Mouse (Mus musculus) midbrain, embryonic 16.5 days (tissue): Measurements from ENCODE around the gene Kdsr. TPM values are rescaled to one million over a fixed set of nuclear protein-coding genes. Genes with fewer than 3 reads are reported as not detected.

Experiments used
- ATAC-seq: fragments of 200-750 bp; cut with Nextera tagmentation; 2 replicates; pipeline ENCODE4 v1.8.0; 2017; ENCODE audit warnings: moderate TSS enrichment
- H3K27ac ChIP-seq: fragments of 300-500 bp; sonication (generic); 2 replicates; pipeline ENCODE4 v1.5.1; 2014; ENCODE audit warnings: mild to moderate bottlenecking, low read length, mixed read lengths
- H3K27me3 ChIP-seq: fragments of 300-500 bp; sonication (generic); 2 replicates; pipeline ENCODE4 v1.6.1; 2014; ENCODE audit warnings: low read depth, low read length, mixed read lengths; ENCODE audit not compliant: control insufficient read depth, insufficient read depth
- H3K36me3 ChIP-seq: fragments of 300-500 bp; sonication (generic); 2 replicates; pipeline ENCODE4 v1.6.1; 2014; ENCODE audit warnings: mild to moderate bottlenecking, low read length, moderate library complexity, mixed read lengths; ENCODE audit not compliant: control insufficient read depth, insufficient read depth
- H3K4me1 ChIP-seq: fragments of 300-500 bp; sonication (generic); 2 replicates; pipeline ENCODE4 v1.6.1; 2014; ENCODE audit warnings: mild to moderate bottlenecking, low read length, mixed read lengths; ENCODE audit not compliant: control insufficient read depth, insufficient read depth
- H3K4me2 ChIP-seq: fragments of 300-500 bp; sonication (generic); 2 replicates; pipeline ENCODE4 v1.6.1; 2014; ENCODE audit warnings: mild to moderate bottlenecking, low read length, mixed read lengths
- H3K4me3 ChIP-seq: fragments of 300-500 bp; sonication (generic); 2 replicates; pipeline ENCODE4 v1.5.1; 2014; ENCODE audit warnings: low read depth, mild to moderate bottlenecking, low read length, moderate library complexity, mixed read lengths
- H3K9ac ChIP-seq: fragments of 300-500 bp; sonication (generic); 2 replicates; pipeline ENCODE4 v1.6.1; 2014; ENCODE audit warnings: low read depth, low read length, mixed read lengths
- H3K9me3 ChIP-seq: fragments of 300-500 bp; sonication (generic); replicated peaks from 2 replicates; pipeline ENCODE4 v1.6.1; 2014; ENCODE audit warnings: mild to moderate bottlenecking, low read length, mixed read lengths; ENCODE audit not compliant: control insufficient read depth, poor library complexity, severe bottlenecking
- WGBS: fragments of 180-500 bp; shearing (Covaris S2); extraction: QIAGEN DNeasy Blood & Tissue Kit; methylation state at CpG from one replicate; pipeline ENCODE4 v1.1.7; 2014; 5-methylcytosine and 5-hydroxymethylcytosine counted together
- polyA plus RNA-seq: library from polyadenylated mRNA; unstranded; fragments of >200 nt; fragmentation: Nextera tagmentation; extraction: Ambion mirVana; gene quantifications from 2 replicates; pipeline ENCODE4 v1.2.1, GENCODE M21; 2015

The Kdsr gene
- polyA plus RNA-seq, 1 experiment from 2014 or later: 17.2 TPM

DNA sequence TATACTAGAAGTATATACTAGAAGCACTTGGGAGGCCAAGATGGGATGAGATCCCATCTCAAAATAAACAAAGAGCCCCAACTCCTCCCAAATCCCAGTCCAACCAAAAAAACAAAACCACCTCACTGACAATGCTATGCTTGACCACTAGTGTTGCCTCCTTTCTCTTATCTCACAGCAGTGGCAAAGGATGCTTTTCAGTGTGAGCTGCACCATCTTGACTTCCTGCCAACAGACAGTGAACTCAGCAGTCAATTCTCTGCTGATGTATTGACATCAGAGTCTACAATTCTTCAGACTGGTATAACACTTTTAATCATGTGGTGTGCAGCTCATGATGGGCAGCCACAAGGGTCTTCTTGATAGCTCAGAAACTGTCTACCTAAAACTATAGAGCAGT, 9.2 kb upstream of the Kdsr start:
- no peaks in the 10 kb centered on the region for H3K9me3 ChIP-seq
- H3K4me2 ChIP-seq: no peak overlapping the region
- peaks cover 15% of the 10 kb centered on the region for H3K36me3 ChIP-seq
- H3K4me1 ChIP-seq: no peaks in the 10 kb centered on the region
- H3K27ac ChIP-seq: no peak overlapping the region
- H3K4me3 ChIP-seq: no peak overlapping the region
- H3K9ac ChIP-seq: no peak overlapping the region
- no peaks in the 10 kb centered on the region for H3K27me3 ChIP-seq
- ATAC-seq: no peak

DNA sequence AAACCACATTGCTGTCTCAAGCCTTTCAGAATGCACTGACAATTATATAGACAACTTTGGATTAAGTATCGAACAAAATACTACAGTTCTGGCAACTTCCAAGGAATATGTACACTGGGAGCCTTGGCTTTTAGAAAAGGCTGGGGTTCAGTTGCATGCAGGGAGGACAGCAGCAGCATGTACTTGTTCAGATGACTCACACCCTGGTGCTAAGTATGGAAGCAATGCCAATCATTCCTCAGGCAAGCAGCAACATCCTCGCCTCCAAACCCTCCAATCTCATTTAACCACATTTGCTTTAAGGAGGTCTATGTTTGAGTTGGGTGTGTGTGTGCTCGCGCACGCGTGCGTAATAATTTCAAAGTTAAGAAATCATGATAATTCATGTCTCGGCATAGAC, 6.2 kb upstream of the Kdsr start:
- Histone ChIP-seq H3K9ac (no peak overlapping the region), H3K27ac (no peak overlapping the region), H3K27me3 (no peaks in the 10 kb centered on the region), H3K4me2 (no peak overlapping the region), H3K4me3 (no peak overlapping the region), H3K9me3 (no peaks in the 10 kb centered on the region), H3K36me3 (peaks cover 5% of the 10 kb centered on the region), H3K4me1 (no peaks in the 10 kb centered on the region)
- WGBS: 97% methylated on average over 8 of the region's 8 CpGs
- no peak for ATAC-seq

GRCm38 (mm10) chr1:106764846-106765245, 5.3 kb upstream of the Kdsr start:
- H3K9me3 ChIP-seq: no peaks in the 10 kb centered on the region
- H3K4me3 ChIP-seq: no peak overlapping the region
- no peaks in the 10 kb centered on the region for H3K4me1 ChIP-seq
- no peak overlapping the region for H3K4me2 ChIP-seq
- H3K9ac ChIP-seq: no peak overlapping the region
- no peaks in the 10 kb centered on the region for H3K27me3 ChIP-seq
- H3K36me3 ChIP-seq: peaks cover 2% of the 10 kb centered on the region; the same call in 1 of the 2 replicates
- no peak overlapping the region for H3K27ac ChIP-seq
- ATAC-seq: no peak
- WGBS: 83% methylated on average over 2 of the region's 2 CpGs

DNA sequence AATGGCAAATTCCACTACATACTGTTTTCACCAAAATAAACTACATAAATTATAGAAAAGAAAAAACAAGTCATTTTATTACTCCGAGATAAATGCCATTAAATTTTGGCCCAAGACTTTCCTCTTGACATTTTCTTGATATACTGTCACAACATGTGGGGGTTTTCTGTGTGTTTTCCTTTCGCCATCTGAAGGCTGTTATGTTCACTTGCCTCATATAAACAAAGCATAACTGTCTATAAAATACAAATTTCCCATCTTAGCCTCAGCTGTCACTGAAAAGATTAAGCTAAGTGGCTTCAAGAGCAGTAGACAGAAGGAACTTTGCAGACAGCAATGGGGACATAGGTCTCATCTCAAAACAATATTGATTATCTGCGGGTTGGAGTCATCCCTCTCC, 4.8 kb upstream of the Kdsr start:
- Histone ChIP-seq H3K4me1 (no peaks in the 10 kb centered on the region), H3K36me3 (peaks cover 2% of the 10 kb centered on the region; the same call in 1 of the 2 replicates), H3K9ac (no peak overlapping the region), H3K27ac (no peak overlapping the region), H3K27me3 (no peaks in the 10 kb centered on the region), H3K9me3 (no peaks in the 10 kb centered on the region), H3K4me3 (no peak overlapping the region), H3K4me2 (no peak overlapping the region)
- no peak for ATAC-seq
- 93% methylated on average over 3 of the region's 3 CpGs for WGBS

DNA sequence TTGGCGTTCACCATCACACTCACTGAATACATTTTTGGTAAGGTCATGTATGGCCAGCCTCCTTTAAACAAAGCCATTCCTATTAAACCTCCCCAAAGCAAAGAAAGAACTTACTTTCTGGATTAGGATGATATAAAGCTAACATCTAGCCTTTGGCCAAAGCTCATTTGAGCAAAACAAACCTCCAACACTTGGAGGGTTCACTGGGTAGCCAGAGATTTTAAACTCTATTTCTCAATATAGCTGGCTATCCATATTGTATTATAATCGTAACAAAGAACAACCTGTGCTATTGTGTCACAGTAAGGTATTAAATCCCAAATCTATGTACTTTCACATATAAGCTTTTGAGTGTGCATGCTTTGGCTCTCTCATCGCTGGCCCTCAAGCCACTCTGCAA, 1.2 kb upstream of the Kdsr start:
- ATAC-seq: no peak
- H3K4me2 ChIP-seq: no peak overlapping the region
- H3K4me3 ChIP-seq: no peak overlapping the region

GRCm38 (mm10) chr1:106758734-106759571, 574 bp downstream of the Kdsr start:
- 4% methylated on average over 34 of the region's 34 CpGs for WGBS
- Histone ChIP-seq H3K9me3 (no peaks in the 10 kb centered on the region), H3K36me3 (no peaks in the 10 kb centered on the region; the same call in 1 of the 2 replicates), H3K9ac (peak overlapping the region; percentile 85), H3K4me2 (peak overlapping the region; percentile 97), H3K27me3 (no peaks in the 10 kb centered on the region), H3K4me3 (peak overlapping the region; percentile 87), H3K27ac (peak overlapping the region; percentile 77), H3K4me1 (peaks cover 12% of the 10 kb centered on the region)
- ATAC-seq: peak; percentile 50

More for the DNA sequence above, 1.2 kb upstream of the Kdsr start:
- no peak overlapping the region for H3K9ac ChIP-seq
- H3K9me3 ChIP-seq: no peaks in the 10 kb centered on the region
- H3K27me3 ChIP-seq: no peaks in the 10 kb centered on the region
- no peak overlapping the region for H3K27ac ChIP-seq
- peaks cover 12% of the 10 kb centered on the region for H3K4me1 ChIP-seq
- H3K36me3 ChIP-seq: no peaks in the 10 kb centered on the region
- 87% methylated on average over 3 of the region's 3 CpGs for WGBS

DNA sequence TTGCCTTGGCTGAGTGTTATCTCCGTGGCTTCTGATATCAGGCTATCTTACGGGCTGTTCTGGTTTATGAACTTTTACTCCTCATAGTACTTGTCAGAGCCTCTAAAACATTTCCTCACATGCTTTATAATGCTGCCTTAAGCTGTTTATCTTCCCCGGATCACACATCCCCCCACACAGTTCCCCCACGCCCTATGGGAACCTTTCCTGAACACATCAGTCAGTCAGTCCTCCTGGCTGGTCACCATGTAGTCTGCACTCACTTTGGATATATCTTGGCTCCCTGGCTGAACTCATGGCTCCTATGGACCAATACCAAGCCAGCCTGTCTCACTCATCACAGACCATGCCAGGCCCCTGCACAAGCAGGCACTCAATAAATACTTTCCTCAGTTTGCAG, 2.9 kb downstream of the Kdsr start:
- ATAC-seq: no peak
- Histone ChIP-seq H3K9ac (no peak overlapping the region), H3K4me3 (no peak overlapping the region), H3K27me3 (no peaks in the 10 kb centered on the region), H3K9me3 (no peaks in the 10 kb centered on the region), H3K4me2 (no peak overlapping the region), H3K4me1 (peaks cover 12% of the 10 kb centered on the region), H3K36me3 (peaks cover 4% of the 10 kb centered on the region; the same call in 1 of the 2 replicates), H3K27ac (no peak overlapping the region)
- 96% methylated on average over 4 of the region's 4 CpGs for WGBS

- H3K27me3 ChIP-seq: no peaks in the 10 kb centered on the region
- ATAC-seq: no peak
- H3K9ac ChIP-seq: no peak overlapping the region
- WGBS: 100% methylated on average over 5 of the region's 5 CpGs
- no peaks in the 10 kb centered on the region; the same call in 1 of the 2 replicates for H3K4me1 ChIP-seq
- H3K9me3 ChIP-seq: no peaks in the 10 kb centered on the region
- H3K36me3 ChIP-seq: peaks cover 12% of the 10 kb centered on the region
- no peak overlapping the region for H3K27ac ChIP-seq
- no peak overlapping the region for H3K4me2 ChIP-seq
- no peak overlapping the region for H3K4me3 ChIP-seq
These were observed 7.5 kb downstream of the Kdsr start for GRCm38 (mm10) chr1:106752013-106752412.

DNA sequence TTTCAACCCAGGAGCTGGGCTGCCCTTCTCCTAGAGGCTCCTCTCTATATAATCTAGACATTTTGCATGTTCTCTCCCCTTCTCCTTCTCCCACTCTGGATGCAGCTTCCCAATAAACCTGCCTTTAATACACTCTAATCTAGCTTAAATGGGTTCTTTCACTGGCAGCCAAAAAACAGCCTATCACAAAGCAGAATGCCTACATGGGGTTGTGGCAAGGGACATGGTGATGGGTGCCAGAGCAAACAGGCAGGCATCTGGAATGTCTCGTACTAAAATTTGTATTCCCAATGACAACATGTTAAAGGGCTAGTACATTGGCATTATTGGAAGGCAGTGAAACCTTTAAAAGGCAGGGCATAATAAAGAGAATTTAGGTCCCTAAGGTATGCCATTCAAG, 8.9 kb downstream of the Kdsr start:
- no peak overlapping the region for H3K27ac ChIP-seq
- no peak overlapping the region for H3K4me2 ChIP-seq
- no peaks in the 10 kb centered on the region for H3K27me3 ChIP-seq
- peaks cover 23% of the 10 kb centered on the region for H3K36me3 ChIP-seq
- no peak overlapping the region for H3K9ac ChIP-seq
- 88% methylated on average over 1 of the region's 1 CpGs for WGBS
- no peak for ATAC-seq
- H3K4me1 ChIP-seq: no peaks in the 10 kb centered on the region
- H3K4me3 ChIP-seq: no peak overlapping the region
- H3K9me3 ChIP-seq: no peaks in the 10 kb centered on the region
